Mouse (Mus musculus): Measurements from ENCODE around the gene Sacm1l. TPM values are rescaled to one million over a fixed set of nuclear protein-coding genes. Genes with fewer than 3 reads are reported as not detected.
A peak's percentile ranks its signal among the peaks of the same experiment; 100 is the strongest.

Gene Sacm1l
- polyA plus RNA-seq, 1 experiment from 2014 or later: 53.9 TPM

- Histone ChIP-seq H3K4me3 (ENCODE audit: low read depth, low read length) (no peak overlapping the region), H3K4me1 (ENCODE audit: control insufficient read depth, insufficient read depth, low read length) (peaks cover 2% of the 10 kb centered on the region; the same call in 1 of the 2 replicates), H3K27ac (ENCODE audit: low read depth, low read length) (no peak overlapping the region), H3K4me2 (no peak overlapping the region), H3K9me3 (ENCODE audit: control insufficient read depth, low read length) (no peaks in the 10 kb centered on the region), H3K36me3 (ENCODE audit: control insufficient read depth, insufficient read depth, low read length) (no peaks in the 10 kb centered on the region), H3K9ac (ENCODE audit: low read length) (no peak overlapping the region), H3K27me3 (ENCODE audit: control insufficient read depth, insufficient read depth, low read length) (no peaks in the 10 kb centered on the region)
- no peak for DNase-seq (ENCODE audit: low spot score, missing footprints)
- no peak for ATAC-seq (ENCODE audit: low FRiP score)
- 84% methylated on average over 3 of the region's 3 CpGs for WGBS
These were observed 103.4 kb downstream of the Sacm1l start for GRCm38 (mm10) chr9:123632993-123633392.

GRCm38 (mm10) chr9:123636771-123637170, 107.2 kb downstream of the Sacm1l start:
- Histone ChIP-seq H3K4me1 (ENCODE audit: control insufficient read depth, insufficient read depth, low read length) (no peaks in the 10 kb centered on the region), H3K4me3 (ENCODE audit: low read depth, low read length) (no peak overlapping the region), H3K9me3 (ENCODE audit: control insufficient read depth, low read length) (no peaks in the 10 kb centered on the region), H3K27ac (ENCODE audit: low read depth, low read length) (no peak overlapping the region), H3K4me2 (no peak overlapping the region), H3K9ac (ENCODE audit: low read length) (no peak overlapping the region), H3K27me3 (ENCODE audit: control insufficient read depth, insufficient read depth, low read length) (no peaks in the 10 kb centered on the region), H3K36me3 (ENCODE audit: control insufficient read depth, insufficient read depth, low read length) (no peaks in the 10 kb centered on the region)
- 74% methylated on average over 5 of the region's 5 CpGs for whole genome bisulfite sequencing
- ATAC-seq (ENCODE audit: low FRiP score) (no peak), DNase-seq (ENCODE audit: low spot score, missing footprints) (no peak)

- ATAC-seq (ENCODE audit: low FRiP score) (no peak), DNase-seq (ENCODE audit: low spot score, missing footprints) (no peak)
- Histone ChIP-seq H3K36me3 (ENCODE audit: control insufficient read depth, insufficient read depth, low read length) (no peaks in the 10 kb centered on the region), H3K9me3 (ENCODE audit: control insufficient read depth, low read length) (no peaks in the 10 kb centered on the region), H3K4me1 (ENCODE audit: control insufficient read depth, insufficient read depth, low read length) (no peaks in the 10 kb centered on the region), H3K27ac (ENCODE audit: low read depth, low read length) (no peak overlapping the region), H3K9ac (ENCODE audit: low read length) (no peak overlapping the region), H3K4me2 (no peak overlapping the region), H3K4me3 (ENCODE audit: low read depth, low read length) (no peak overlapping the region), H3K27me3 (ENCODE audit: control insufficient read depth, insufficient read depth, low read length) (no peaks in the 10 kb centered on the region)
These were observed 108.7 kb downstream of the Sacm1l start for GRCm38 (mm10) chr9:123638231-123638630.

DNA sequence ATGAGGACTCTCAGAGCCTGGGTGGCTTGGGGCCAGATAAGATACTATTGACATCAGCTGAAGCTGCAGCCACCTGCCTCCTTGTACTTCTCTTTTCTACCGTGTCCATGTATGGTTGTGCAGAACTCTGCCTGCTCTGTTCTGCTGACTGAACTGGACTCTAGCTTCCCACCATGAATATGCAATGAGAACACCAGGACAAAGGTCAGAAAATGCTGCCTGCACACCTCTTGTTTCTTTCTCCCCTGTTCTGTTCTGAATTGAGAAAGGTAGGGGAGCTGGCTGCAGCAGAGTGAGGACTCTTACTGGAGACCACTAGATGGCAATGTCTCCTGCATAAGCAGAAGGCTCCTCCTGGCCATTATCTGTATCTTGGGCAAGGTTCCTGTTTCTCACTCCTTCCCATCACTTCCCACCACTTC, 109.1 kb downstream of the Sacm1l start:
- no peaks in the 10 kb centered on the region for H3K9me3 ChIP-seq (ENCODE audit: control insufficient read depth, low read length)
- no peak overlapping the region for H3K9ac ChIP-seq (ENCODE audit: low read length)
- no peaks in the 10 kb centered on the region for H3K27me3 ChIP-seq (ENCODE audit: control insufficient read depth, insufficient read depth, low read length)
- H3K27ac ChIP-seq (ENCODE audit: low read depth, low read length): no peak overlapping the region
- H3K4me2 ChIP-seq: no peak overlapping the region
- WGBS: 79% methylated on average over 1 of the region's 1 CpGs
- H3K4me3 ChIP-seq (ENCODE audit: low read depth, low read length): no peak overlapping the region
- H3K36me3 ChIP-seq (ENCODE audit: control insufficient read depth, insufficient read depth, low read length): no peaks in the 10 kb centered on the region
- peak; percentile 84 for DNase-seq (ENCODE audit: low spot score, missing footprints)
- no peaks in the 10 kb centered on the region for H3K4me1 ChIP-seq (ENCODE audit: control insufficient read depth, insufficient read depth, low read length)
- ATAC-seq (ENCODE audit: low FRiP score): peak; percentile 57; the same call in 1 of the 2 replicates

- DNase-seq (ENCODE audit: low spot score, missing footprints) (no peak), ATAC-seq (ENCODE audit: low FRiP score) (no peak)
- 77% methylated on average over 1 of the region's 1 CpGs for WGBS
- Histone ChIP-seq H3K27ac (ENCODE audit: low read depth, low read length) (no peak overlapping the region), H3K4me2 (no peak overlapping the region), H3K27me3 (ENCODE audit: control insufficient read depth, insufficient read depth, low read length) (no peaks in the 10 kb centered on the region), H3K36me3 (ENCODE audit: control insufficient read depth, insufficient read depth, low read length) (no peaks in the 10 kb centered on the region), H3K4me3 (ENCODE audit: low read depth, low read length) (no peak overlapping the region), H3K9ac (ENCODE audit: low read length) (no peak overlapping the region), H3K9me3 (ENCODE audit: control insufficient read depth, low read length) (no peaks in the 10 kb centered on the region), H3K4me1 (ENCODE audit: control insufficient read depth, insufficient read depth, low read length) (no peaks in the 10 kb centered on the region)
These were observed 110.5 kb downstream of the Sacm1l start for GRCm38 (mm10) chr9:123640106-123640505.

Other genes starting within 250 kb of the Sacm1l start
- gene Lars2, start 162.8 kb upstream of the Sacm1l start, polyA plus RNA-seq (2014; fragmentation: Nextera tagmentation; extraction: Ambion mirVana): 860 and 869 TPM in 2 replicates
- gene Limd1, start 51.1 kb upstream of the Sacm1l start, polyA plus RNA-seq (2014; fragmentation: Nextera tagmentation; extraction: Ambion mirVana): 43.3 and 46.4 TPM in 2 replicates
- 0.11 and 0.22 TPM in 2 replicates for gene Slc6a20b, start 102.8 kb downstream of the Sacm1l start, polyA plus RNA-seq (2014; fragmentation: Nextera tagmentation; extraction: Ambion mirVana)
- gene Ccr9, start 148.7 kb downstream of the Sacm1l start, polyA plus RNA-seq (2014; fragmentation: Nextera tagmentation; extraction: Ambion mirVana): 0.22 and 0.34 TPM in 2 replicates
- gene Slc6a20a, start 149.1 kb downstream of the Sacm1l start, polyA plus RNA-seq (2014; fragmentation: Nextera tagmentation; extraction: Ambion mirVana): 2.6 and 3.6 TPM in 2 replicates
- 50.6 and 58.4 TPM in 2 replicates for gene Lztfl1, start 187.9 kb downstream of the Sacm1l start, polyA plus RNA-seq (2014; fragmentation: Nextera tagmentation; extraction: Ambion mirVana)